Mouse (Mus musculus): Measurements from ENCODE around the gene Lnp1.
"Not testable (repeated sequence)": the region's sequence is repeated elsewhere in the genome, so short reads cannot be mapped to it uniquely, and the experiment has no call there.

The Lnp1 gene

DNA sequence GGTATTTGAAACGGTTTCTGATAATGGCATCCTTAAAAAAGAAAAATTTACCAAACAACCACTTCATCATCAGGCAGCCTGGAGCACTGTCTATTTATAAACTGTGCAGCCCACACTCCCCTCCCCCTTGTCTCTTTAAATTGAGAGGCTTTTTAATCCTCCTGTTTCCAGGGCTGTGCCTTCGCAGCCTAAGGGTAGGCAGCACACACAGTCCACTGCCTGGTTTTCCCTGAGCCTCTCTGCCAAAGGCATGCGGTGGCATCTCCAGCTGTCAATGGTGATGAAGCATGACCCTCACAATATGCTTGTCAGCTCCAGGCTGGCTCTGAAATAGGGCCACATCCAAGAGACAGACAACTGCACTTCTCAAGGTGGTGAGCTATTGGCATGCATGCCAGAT, at the start of gene Lnp1:
Gene Lnp1 (minus strand): TSS at position 39 of the 400 bp plus-strand sequence.
- DNase-seq (ENCODE audit: low read depth, low spot score), result no peak

DNA sequence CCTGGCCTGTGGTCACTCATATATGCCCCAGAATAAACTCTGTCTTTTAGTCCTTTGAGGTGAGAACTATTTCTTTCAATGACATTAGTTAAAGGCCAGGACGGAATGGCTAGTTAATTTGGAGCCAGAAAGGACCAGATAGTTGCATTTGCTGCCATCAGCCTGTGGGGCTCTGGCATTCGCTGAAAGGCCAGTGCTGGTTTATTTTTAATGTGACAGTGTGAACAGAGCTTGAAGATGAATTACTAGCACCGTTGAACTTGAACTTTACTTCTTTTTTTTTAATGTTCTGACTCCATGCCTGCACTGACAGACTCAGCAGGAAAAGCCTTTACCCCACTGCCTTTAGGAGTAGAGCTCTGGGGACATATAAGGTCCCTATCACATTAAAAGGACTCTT, 46.8 kb upstream of the Lnp1 start:
- DNase-seq (ENCODE audit: low read depth, low spot score), result no peak

DNA sequence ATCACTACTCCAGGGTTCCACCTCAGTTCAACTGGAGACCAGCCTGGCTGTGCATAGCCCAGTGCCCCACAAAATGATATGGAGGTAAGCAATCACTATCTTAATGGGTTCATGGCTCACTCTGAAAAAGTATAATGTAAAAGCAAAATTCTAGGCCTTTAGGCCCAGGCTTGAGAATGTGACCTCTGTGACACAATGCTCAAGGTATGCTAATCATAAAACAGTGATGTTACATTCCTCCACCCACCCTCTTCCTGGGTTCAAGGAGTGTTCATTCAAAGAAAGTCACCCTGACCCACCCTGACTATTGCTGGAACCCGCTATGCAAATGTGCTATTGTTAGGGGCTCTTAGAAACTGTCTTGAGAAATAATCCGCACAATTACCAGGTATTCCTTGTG, 30.4 kb upstream of the Lnp1 start:
- not testable (repeated sequence) for DNase-seq (ENCODE audit: low read depth, low spot score)

DNA sequence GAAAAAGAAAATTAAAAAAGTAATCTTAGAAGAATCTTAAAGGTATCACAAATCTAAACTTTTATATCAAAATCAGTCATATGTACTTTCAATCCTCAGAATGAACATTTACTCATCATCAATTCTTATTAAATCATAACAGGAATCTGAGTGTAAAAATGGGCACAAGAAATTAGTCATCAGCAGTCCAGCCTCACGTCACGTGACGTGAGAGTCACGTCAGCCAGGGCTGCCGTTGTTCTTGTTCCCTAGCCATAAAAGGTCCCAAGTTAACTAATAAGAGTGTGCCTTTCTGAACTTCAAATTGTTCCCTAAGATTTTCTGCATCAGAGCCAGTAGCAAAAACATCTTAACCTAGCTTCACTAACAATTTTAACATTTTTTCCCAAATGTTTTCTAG, 21.2 kb upstream of the Lnp1 start:
- no peak for DNase-seq (ENCODE audit: low read depth, low spot score)

DNA sequence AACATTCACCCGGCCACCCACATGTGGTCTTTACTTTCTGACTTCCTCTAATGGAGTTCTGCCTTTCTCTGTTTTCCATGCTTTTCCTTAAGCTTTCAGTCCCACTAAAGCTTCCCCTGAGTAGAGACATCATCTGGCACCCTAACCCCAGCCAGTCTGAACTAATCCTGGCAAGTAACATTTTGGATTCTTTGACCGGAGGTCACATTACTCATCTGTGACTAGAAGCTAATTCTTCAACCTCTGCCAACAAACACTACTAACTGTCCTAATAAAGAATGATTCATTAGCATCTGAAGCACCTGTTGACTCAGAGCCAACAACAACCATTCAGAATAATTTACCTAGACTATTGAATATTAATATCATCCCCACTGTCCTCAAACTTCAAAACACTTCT, 14.5 kb upstream of the Lnp1 start:
- no peak for DNase-seq (ENCODE audit: low read depth, low spot score)

DNA sequence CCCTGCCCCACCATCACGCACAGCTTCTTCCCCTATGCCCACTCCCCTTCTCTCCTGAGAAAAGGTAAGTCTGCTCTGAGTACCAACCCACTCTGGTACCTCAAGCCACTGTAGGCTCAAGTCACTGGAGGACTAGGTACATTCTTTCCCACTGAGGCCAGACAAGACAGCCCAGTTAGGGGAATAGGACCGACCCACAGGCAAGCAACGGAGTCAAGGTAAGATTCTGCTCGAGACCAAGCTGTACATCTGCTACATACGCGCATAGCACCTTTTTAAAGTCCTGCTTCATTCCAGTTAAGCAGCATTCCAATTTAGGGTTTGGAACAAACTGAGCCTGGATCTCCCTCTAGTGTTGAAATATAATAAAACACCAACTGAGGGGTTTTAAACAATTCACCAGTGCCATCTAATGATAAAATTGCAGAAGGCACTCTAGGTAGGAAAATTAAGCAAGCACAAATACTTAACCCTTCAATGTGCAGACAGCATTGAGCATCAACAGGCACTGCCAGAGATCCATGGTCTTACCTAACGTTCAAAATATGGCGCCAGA, 7.7 kb downstream of the Lnp1 start:
- DNase-seq (ENCODE audit: low read depth, low spot score), result peak; percentile 81

DNA sequence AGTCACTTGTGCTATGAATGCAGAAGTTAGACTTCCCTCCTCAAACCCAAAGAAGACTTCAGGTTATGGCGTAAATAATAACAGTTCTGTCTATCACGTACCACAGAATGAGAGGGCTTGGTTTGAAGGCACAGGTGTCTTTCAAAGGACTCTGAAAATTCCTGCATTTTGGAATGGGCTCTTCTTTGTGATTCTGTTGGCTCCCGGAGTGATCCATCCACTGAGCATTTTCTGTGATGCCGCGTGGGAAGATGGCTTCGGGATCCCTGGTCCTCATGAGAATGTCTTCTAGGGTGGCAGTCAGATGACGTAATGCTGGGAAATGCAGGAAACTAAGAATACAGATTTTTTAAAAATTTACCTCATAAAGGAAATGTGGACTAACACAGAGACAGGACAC, 10.6 kb downstream of the Lnp1 start:
- no peak for DNase-seq (ENCODE audit: low read depth, low spot score)

DNA sequence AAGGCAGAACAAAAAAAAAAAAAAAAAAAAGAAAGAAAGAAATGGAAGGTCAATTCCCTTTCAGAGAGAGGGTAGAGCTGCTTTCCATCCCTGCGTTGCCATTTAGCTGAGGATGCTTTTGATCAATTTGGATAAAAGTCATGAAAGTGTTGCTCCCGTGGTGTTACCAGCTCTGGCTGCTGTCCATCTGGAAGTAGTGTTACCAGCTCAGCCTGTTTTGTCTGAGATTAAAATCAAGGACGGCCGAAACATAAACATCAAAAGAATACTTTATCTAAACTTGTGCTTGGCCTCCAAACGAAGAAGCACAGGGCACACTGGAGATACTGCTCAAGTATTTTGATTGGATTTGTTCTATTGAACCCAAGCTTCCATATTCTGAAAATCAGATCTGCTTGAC, 18.9 kb downstream of the Lnp1 start:
- no peak for DNase-seq (ENCODE audit: low read depth, low spot score)

DNA sequence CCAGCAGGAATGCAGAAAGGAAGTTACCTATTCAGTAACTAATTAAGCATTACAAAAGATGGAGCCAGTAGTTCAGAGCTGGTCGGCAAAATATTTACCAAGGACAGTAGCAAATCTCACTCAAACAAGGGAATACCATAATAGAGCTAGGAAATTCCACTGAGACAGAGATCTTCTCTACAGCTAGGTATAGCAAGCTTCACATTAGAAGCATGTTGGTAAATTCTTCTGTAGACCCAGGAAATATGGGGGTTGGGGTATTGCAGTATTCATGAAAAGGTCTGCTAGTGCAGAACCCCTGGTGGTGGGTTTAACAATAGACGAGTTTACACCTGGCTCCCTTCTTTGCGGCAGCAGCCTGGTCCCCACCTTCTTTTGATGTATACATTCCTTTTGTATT, 25.7 kb downstream of the Lnp1 start:
- DNase-seq (ENCODE audit: low read depth, low spot score), result not testable (repeated sequence)

DNA sequence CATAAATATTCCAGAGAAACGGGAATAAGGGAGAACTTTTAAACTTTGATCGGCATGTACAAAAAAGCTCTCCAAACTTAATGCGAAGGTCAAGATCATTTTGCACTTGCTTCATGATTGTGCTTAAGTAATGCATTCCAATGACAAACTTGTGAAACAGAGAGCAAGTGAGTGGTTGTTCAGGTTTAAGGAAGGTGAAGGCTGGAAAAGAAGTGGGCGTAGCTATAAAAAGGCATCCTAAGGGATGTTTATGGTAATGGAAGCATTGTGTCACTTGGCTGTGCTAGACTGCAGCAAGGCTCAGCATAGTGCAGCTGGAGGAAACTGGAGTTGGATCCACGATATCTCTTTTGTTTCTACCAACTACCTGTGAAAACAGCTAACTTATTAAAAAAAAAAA, 36.3 kb downstream of the Lnp1 start:
- no peak for DNase-seq (ENCODE audit: low read depth, low spot score)

DNA sequence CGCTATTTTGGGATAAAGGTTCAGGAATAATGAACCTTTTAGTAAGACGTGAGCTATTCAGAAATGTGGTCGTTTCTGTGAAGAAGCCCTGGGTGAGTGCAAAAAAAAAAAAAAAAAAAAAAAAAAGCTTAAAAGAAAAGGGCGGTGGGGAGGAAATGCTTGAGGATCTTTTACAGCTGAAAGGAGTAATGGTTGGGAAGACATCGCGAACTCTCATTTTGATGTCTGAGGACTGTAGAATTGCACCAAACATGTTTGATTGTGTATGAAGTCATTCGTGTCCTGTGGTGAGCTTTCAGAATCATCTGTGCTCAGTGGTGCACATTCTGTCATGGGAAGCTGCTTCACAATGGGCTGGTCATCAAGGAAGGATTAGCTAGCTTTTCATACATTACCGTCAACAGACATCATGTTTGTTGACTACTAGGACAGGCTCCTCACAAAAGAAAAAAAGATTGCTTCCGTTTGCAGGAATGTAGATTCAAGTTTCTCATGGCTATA, 41.2 kb downstream of the Lnp1 start:
- no peak for DNase-seq (ENCODE audit: low read depth, low spot score)

DNA sequence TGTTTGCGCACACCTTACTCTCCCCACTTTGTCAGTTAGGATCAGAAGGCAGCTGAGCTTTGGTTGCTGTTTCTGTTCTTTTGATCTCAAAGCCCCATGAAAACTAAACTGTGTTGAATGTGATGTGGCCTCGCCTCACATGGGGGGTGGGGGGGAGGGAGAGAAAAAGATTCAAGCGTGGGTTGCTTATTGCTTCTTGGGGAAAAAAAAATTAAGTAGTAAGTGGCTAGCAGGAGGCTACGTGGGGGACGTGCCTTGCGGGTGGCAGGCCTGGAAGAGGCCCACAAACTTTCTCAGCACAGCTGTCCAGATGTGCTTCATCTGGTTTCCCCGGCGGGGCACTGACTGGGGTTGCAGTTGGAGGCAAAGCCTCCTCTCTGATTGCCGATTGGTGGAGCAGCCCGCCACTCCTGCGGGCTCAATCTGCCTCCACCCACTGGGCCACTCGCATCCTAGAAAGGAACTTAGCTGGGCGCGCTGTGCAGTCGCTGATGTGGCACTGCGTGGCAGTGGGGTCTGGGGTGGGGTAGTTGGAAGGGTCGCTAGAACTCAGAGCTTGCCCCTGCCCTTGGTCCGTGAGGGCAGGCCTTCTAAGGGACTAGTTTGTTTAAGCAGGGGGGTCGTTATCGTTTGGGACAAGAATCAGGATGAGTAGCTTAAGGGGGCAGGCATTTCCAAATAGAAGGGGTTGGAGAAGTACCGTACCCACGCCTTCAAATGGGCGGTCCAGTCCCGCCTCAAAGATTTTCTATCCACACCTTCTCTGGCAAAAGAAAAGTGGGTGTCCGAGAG, 41.8 kb downstream of the Lnp1 start, which contains the start of gene Tmem45a:
Gene Tmem45a (minus strand): TSS at position 343 of the 792 bp plus-strand sequence.
- DNase-seq (ENCODE audit: low read depth, low spot score), result peak; percentile 93

DNA sequence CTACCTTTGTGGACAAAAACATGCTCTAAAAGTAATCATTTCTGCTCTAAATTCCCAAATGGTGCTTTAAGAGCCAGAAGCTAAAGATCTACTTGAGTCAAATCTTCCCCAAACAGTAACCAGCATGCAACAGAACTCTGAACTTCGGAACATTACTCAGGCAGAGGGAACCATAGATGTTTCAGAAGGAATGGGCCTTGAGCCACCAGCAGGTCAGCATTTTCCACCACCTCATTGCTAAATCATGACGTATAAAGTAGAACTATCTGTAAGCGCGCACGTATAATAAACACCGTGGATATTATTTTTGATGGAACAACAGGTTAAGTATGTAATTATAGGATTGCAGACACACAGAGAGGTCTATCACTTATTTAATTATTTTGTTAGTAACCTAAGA, 43.0 kb downstream of the Lnp1 start:
- no peak for DNase-seq (ENCODE audit: low read depth, low spot score)

DNA sequence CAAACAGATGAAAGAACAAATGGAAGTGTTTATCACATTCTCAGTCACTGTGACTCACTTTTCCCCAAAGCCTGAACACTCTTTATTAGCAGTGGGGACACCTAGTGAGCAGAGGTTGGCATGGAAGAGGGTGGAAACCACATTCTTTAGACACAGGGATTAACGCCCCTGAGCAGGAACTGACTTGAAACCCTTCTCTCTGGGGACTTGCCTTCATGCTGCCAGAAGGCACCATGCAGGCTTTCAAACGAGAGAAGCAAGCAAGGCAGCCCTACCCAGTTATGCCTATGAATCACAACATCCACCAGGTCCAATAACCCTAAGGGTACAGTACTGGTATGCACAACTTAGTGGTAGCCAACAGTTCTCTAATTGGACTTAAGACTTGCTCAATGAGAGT, 54.5 kb downstream of the Lnp1 start:
- no peak for DNase-seq (ENCODE audit: low read depth, low spot score)

DNA sequence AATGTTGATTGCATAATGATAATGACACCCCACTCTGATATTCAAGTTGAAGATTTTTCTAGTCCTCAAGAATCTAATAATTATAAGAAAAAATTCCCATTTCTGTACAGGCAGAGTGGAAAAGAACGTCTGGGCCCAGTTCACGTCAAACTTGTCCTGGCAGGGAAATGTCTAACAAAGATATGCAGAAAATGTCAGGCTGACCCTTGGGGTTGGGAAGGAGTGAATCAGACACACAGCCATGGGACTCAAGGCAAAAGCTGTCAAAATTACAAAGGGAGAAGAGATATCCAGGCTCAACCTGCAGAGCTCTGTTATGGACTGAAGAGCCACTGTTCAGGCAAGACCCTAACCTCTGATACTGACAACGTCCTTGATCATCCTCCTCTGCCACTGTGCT, 57.4 kb downstream of the Lnp1 start:
- no peak for DNase-seq (ENCODE audit: low read depth, low spot score)

DNA sequence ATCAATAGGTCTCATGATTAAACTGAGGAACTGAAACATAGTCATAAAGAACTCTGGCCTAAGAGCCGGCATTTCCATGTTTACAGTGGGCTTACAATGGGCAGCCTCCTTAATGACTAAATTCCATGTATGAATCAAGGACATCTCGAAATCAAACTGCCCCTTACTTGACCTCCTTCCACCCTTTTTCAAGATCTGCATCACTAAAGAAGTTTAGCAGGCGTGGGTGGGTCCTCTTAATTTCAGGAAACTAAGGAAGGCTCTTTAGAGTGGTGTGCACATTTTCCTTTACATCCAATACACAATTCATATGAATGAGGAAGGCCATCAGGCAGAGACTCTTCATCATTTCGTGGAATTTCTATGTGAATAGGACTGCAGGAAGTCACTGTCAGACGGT, 59.5 kb downstream of the Lnp1 start:
- no peak for DNase-seq (ENCODE audit: low read depth, low spot score)

DNA sequence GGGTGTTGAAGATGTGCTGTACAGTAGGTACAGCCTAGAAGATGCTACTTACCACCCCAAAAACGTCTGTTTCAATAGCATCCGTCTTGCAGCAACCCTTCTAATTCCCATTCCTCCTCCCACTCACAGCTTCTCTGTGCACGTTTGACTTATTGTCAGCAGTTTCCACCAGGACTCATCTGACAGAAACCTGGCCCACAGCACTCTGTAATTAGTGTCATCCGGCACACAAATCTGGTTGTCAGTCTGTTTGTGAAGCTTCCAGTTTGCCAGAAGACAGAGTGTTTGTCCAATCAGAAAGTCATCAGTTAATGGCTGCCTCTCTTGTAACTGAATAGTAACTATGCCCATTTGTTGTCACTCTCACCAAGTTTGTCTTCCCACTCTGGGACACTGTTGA, 60.3 kb downstream of the Lnp1 start:
- DNase-seq (ENCODE audit: low read depth, low spot score), result no peak

Measured in forelimb bud, embryonic 11.5 days (tissue).